Comparison of ENCODE assay signal across 13 mouse cellular contexts in the genomic region with DNA sequence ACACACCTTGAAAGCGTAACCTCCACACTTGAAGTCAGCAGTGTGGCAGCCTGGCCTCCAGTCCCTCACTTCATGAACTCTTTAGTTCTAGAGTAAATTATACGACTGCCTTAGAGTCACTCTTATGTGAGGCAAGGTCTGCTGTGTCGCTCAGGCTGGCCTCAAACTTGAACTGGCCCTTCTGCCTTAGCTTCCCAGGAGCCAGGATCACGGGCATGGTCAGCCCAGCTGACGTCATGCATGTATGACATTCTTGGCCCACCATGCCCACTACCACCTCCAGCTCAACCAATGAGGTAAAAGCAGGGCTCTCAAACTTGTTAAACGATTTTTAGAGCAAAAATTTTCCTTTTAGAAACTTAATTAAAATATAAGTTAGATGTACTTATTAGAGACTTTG. TPM values are rescaled to one million over a fixed set of nuclear protein-coding genes. Genes with fewer than 3 reads are reported as not detected.
DNase-seq lines count a peak whose midpoint lies in the region; ATAC-seq and TF ChIP-seq lines count a peak whose summit lies in the region.
"Had no signal": no experiment of that assay in that cellular context is flagged by ENCODE, and none has a peak within 500 bp of the region (broad histone marks: within the 10 kb centered on the region; RNA-seq: fewer than 3 reads in every experiment).

No protein-coding gene starts in this region.

- no peak overlapping the region for H3K4me2 ChIP-seq in heart, embryonic 16.5 days (ENCODE audit: low read depth, low read length)
- H3K4me2 ChIP-seq: hindbrain, embryonic 15.5 days; liver, embryonic 12.5 days; midbrain, embryonic 11.5 days had no signal

- intact Hi-C loops in heart, postnatal 25 days (cut with DNase I), result no loop called here

- WGBS in heart, embryonic 16.5 days, result 70% methylated on average over 6 of the region's 6 CpGs

- peaks cover 29% of the 10 kb centered on the region for H3K4me1 ChIP-seq in heart, embryonic 16.5 days (ENCODE audit: control insufficient read depth, insufficient read depth, low read length)
- H3K4me1 ChIP-seq in brown adipose tissue, adult 24 weeks (ENCODE audit: control insufficient read depth, insufficient read depth, insufficient read length, low read length), result peaks cover 5% of the 10 kb centered on the region
- H3K4me1 ChIP-seq: liver, embryonic 12.5 days had no signal

- H3K9ac ChIP-seq in heart, embryonic 16.5 days (ENCODE audit: low read length), result no peak overlapping the region
- H3K9ac ChIP-seq: hindbrain, embryonic 15.5 days; liver, embryonic 12.5 days had no signal

- H3K4me3 ChIP-seq in heart, embryonic 16.5 days (ENCODE audit: low read length), result no peak overlapping the region
- no peak overlapping the region for H3K4me3 ChIP-seq in layer of hippocampus, adult 2 months
- H3K4me3 ChIP-seq in brown adipose tissue, adult 24 weeks (ENCODE audit: insufficient read depth, low read depth, low read length), result no peak overlapping the region
- H3K4me3 ChIP-seq: hindbrain, embryonic 15.5 days; liver, embryonic 12.5 days had no signal

- H3K27ac ChIP-seq in heart, embryonic 16.5 days (ENCODE audit: low read length), result peak overlapping the region; percentile 50
- H3K27ac ChIP-seq in layer of hippocampus, adult 2 months, result peak overlapping the region; percentile 78
- peak overlapping the region; percentile 65 for H3K27ac ChIP-seq in brown adipose tissue, adult 24 weeks (replicated peaks; ENCODE audit: low read depth, low read length)
- H3K27ac ChIP-seq: liver, embryonic 12.5 days had no signal

- peak; percentile 28 to 42 for DNase-seq in cerebellum, postnatal 10 days
- no peak for DNase-seq in cerebellum, postnatal 4 days (ENCODE audit: low spot score in 2 of 2)
- no peak for DNase-seq in heart, postnatal 25 days (ENCODE audit: low spot score)
- no peak for DNase-seq in layer of hippocampus, adult 2 months (ENCODE audit: low spot score in 2 of 2)
- no peak for DNase-seq in layer of hippocampus, adult 18-20 months (ENCODE audit: low spot score in 2 of 2)
- DNase-seq in frontal cortex, postnatal 25 days (ENCODE audit: low spot score in 2 of 2), result no peak
- DNase-seq: embryo, embryonic 11 days had no signal

- H3K36me3 ChIP-seq in heart, embryonic 16.5 days (ENCODE audit: control insufficient read depth, insufficient read depth), result peaks cover 31% of the 10 kb centered on the region

- H3K27me3 ChIP-seq in heart, embryonic 16.5 days (ENCODE audit: control insufficient read depth, insufficient read depth, low read length), result no peaks in the 10 kb centered on the region
- H3K27me3 ChIP-seq: hindbrain, embryonic 15.5 days; liver, embryonic 12.5 days had no signal

- ATAC-seq in heart, embryonic 16.5 days (replicated peaks; ENCODE audit: extremely low read depth, insufficient read depth, low FRiP score), result no peak
- ATAC-seq: activated CD4-positive, CD25-positive, alpha-beta regulatory T cell, adult 4 months; liver, embryonic 12.5 days had no signal

- H3K9me3 ChIP-seq in heart, embryonic 16.5 days (replicated peaks; ENCODE audit: control insufficient read depth, low read length), result no peaks in the 10 kb centered on the region
- H3K9me3 ChIP-seq: hindbrain, embryonic 15.5 days; liver, embryonic 12.5 days had no signal

- TF ChIP-seq CTCF in layer of hippocampus, adult 2 months (conservative IDR thresholded peaks at IDR 0.05), result no peak

RNA-seq across cellular contexts. Expression of a gene that starts 32.3 kb away (rescaled TPM):
- polyA plus RNA-seq in heart, embryonic 16.5 days (2015; fragmentation: Nextera tagmentation; extraction: Ambion mirVana), result 14.2 and 15.1 TPM in 2 replicates
- 1 to 10 TPM; 5.9 to 7.3 TPM for total RNA-seq in heart, postnatal 25 days (2021)
- total RNA-seq in layer of hippocampus, adult 2 months (2021), result 10 to 100 TPM; 13.6 to 18.8 TPM
- total RNA-seq in layer of hippocampus, adult 18-20 months (2021), result 10 to 100 TPM; 10.3 to 10.7 TPM
- 3.4 and 13.9 TPM in 2 replicates for polyA plus RNA-seq in brown adipose tissue, adult 24 weeks (2012; ENCODE audit: insufficient read depth, insufficient read length, missing spikeins)

RNA-seq across cellular contexts. Expression of a gene that starts 32.4 kb away (rescaled TPM):
- polyA plus RNA-seq in heart, embryonic 16.5 days (2015; fragmentation: Nextera tagmentation; extraction: Ambion mirVana), result 213 and 237 TPM in 2 replicates
- 100 to 1,000 TPM; 310 to 351 TPM for total RNA-seq in heart, postnatal 25 days (2021)
- total RNA-seq in layer of hippocampus, adult 2 months (2021), result 100 to 1,000 TPM; 779 to 834 TPM
- 100 to 1,000 TPM; 768 to 775 TPM for total RNA-seq in layer of hippocampus, adult 18-20 months (2021)
- polyA plus RNA-seq in brown adipose tissue, adult 24 weeks (2012; ENCODE audit: insufficient read depth, insufficient read length, missing spikeins), result 337 and 404 TPM in 2 replicates

RNA-seq across cellular contexts. Expression of a gene that starts 42.1 kb away (rescaled TPM):
- polyA plus RNA-seq in heart, embryonic 16.5 days (2015; fragmentation: Nextera tagmentation; extraction: Ambion mirVana), result 6.4 and 7.8 TPM in 2 replicates
- total RNA-seq in heart, postnatal 25 days (2021), result 1 to 10 TPM; 4.2 to 4.9 TPM
- total RNA-seq in layer of hippocampus, adult 2 months (2021), result 1 to 10 TPM; 3.1 to 5.0 TPM
- 1 to 10 TPM; 4.0 to 4.9 TPM for total RNA-seq in layer of hippocampus, adult 18-20 months (2021)
- 4.6 and 5.1 TPM in 2 replicates for polyA plus RNA-seq in brown adipose tissue, adult 24 weeks (2012; ENCODE audit: insufficient read depth, insufficient read length, missing spikeins)

Comparison
In these comparisons a context has a peak if more than half of its experiments do, and no peak if none do; other contexts are left out.
1. DNase-seq: peak in cerebellum, postnatal 10 days (2 of 2); none in cerebellum, postnatal 4 days (0 of 2), heart, postnatal 25 days (single experiment), layer of hippocampus, adult 2 months (0 of 2), layer of hippocampus, adult 18-20 months (0 of 2) and frontal cortex, postnatal 25 days (0 of 2).
2. Peak in every context shown above with its lines, with median percentiles within 50 percentile points of each other: H3K27ac ChIP-seq.